Mouse (Mus musculus): ENCODE results near the gene Ptma.
A peak's percentile ranks its signal among the peaks of the same experiment; 100 is the strongest.

Ptma gene

GRCm38 (mm10) chr1:86500681-86501080, 25.8 kb upstream of the Ptma start:
- no peaks in the 10 kb centered on the region for H3K27me3 ChIP-seq (ENCODE audit: insufficient read depth, low read length)
- H3K4me1 ChIP-seq (replicated peaks; ENCODE audit: low read depth, low read length): peaks cover 90% of the 10 kb centered on the region
- H3K36me3 ChIP-seq (ENCODE audit: insufficient read depth, low read length): no peaks in the 10 kb centered on the region
- TF ChIP-seq NANOG (IDR thresholded peaks at IDR 0.05; ENCODE audit: borderline replicate concordance, low read length) (no peak), CTCF (conservative IDR thresholded peaks at IDR 0.05; ENCODE audit: low read length) (no peak), POU5F1 (IDR thresholded peaks at IDR 0.05; ENCODE audit: borderline replicate concordance, low read length) (no peak)
- H3K9me3 ChIP-seq (ENCODE audit: low read length): no peaks in the 10 kb centered on the region
- H3K4me3 ChIP-seq (replicated peaks; ENCODE audit: low read length): no peak overlapping the region; the same call in 1 of the 2 replicates

- H3K36me3 ChIP-seq (ENCODE audit: insufficient read depth, low read length): no peaks in the 10 kb centered on the region
- no peaks in the 10 kb centered on the region for H3K27me3 ChIP-seq (ENCODE audit: insufficient read depth, low read length)
- TF ChIP-seq NANOG (IDR thresholded peaks at IDR 0.05; ENCODE audit: borderline replicate concordance, low read length) (no peak), CTCF (conservative IDR thresholded peaks at IDR 0.05; ENCODE audit: low read length) (peak; percentile 72), POU5F1 (IDR thresholded peaks at IDR 0.05; ENCODE audit: borderline replicate concordance, low read length) (no peak)
- no peaks in the 10 kb centered on the region for H3K9me3 ChIP-seq (ENCODE audit: low read length)
- peaks cover 90% of the 10 kb centered on the region for H3K4me1 ChIP-seq (replicated peaks; ENCODE audit: low read depth, low read length)
- H3K4me3 ChIP-seq (replicated peaks; ENCODE audit: low read length): peak overlapping the region; percentile 82; the same call in 1 of the 2 replicates
These were observed 25.4 kb upstream of the Ptma start for GRCm38 (mm10) chr1:86501114-86501532.

- no peaks in the 10 kb centered on the region for H3K27me3 ChIP-seq (ENCODE audit: insufficient read depth, low read length)
- H3K36me3 ChIP-seq (ENCODE audit: insufficient read depth, low read length): no peaks in the 10 kb centered on the region
- no peaks in the 10 kb centered on the region for H3K9me3 ChIP-seq (ENCODE audit: low read length)
These were observed 25.0 kb upstream of the Ptma start for GRCm38 (mm10) chr1:86501559-86501958.

GRCm38 (mm10) chr1:86502221-86503048, 24.1 kb upstream of the Ptma start:
- Histone ChIP-seq H3K36me3 (ENCODE audit: insufficient read depth, low read length) (no peaks in the 10 kb centered on the region), H3K27me3 (ENCODE audit: insufficient read depth, low read length) (no peaks in the 10 kb centered on the region), H3K4me1 (replicated peaks; ENCODE audit: low read depth, low read length) (peaks cover 90% of the 10 kb centered on the region), H3K9me3 (ENCODE audit: low read length) (no peaks in the 10 kb centered on the region), H3K4me3 (replicated peaks; ENCODE audit: low read length) (peak overlapping the region; percentile 82)
- TF ChIP-seq POU5F1 (IDR thresholded peaks at IDR 0.05; ENCODE audit: borderline replicate concordance, low read length) (no peak), NANOG (IDR thresholded peaks at IDR 0.05; ENCODE audit: borderline replicate concordance, low read length) (no peak), CTCF (conservative IDR thresholded peaks at IDR 0.05; ENCODE audit: low read length) (no peak)

More at GRCm38 (mm10) chr1:86501559-86501958, 25.0 kb upstream of the Ptma start:
- TF ChIP-seq NANOG (IDR thresholded peaks at IDR 0.05; ENCODE audit: borderline replicate concordance, low read length): no peak
- no peak for TF ChIP-seq POU5F1 (IDR thresholded peaks at IDR 0.05; ENCODE audit: borderline replicate concordance, low read length)
- TF ChIP-seq CTCF (conservative IDR thresholded peaks at IDR 0.05; ENCODE audit: low read length): peak; percentile 99
- H3K4me3 ChIP-seq (replicated peaks; ENCODE audit: low read length): peak overlapping the region; percentile 82
- H3K4me1 ChIP-seq (replicated peaks; ENCODE audit: low read depth, low read length): peaks cover 90% of the 10 kb centered on the region

GRCm38 (mm10) chr1:86503165-86503747, 23.3 kb upstream of the Ptma start:
- peak overlapping the region; percentile 82 for H3K4me3 ChIP-seq (replicated peaks; ENCODE audit: low read length)
- H3K27me3 ChIP-seq (ENCODE audit: insufficient read depth, low read length): no peaks in the 10 kb centered on the region
- peaks cover 90% of the 10 kb centered on the region for H3K4me1 ChIP-seq (replicated peaks; ENCODE audit: low read depth, low read length)
- H3K36me3 ChIP-seq (ENCODE audit: insufficient read depth, low read length): no peaks in the 10 kb centered on the region
- no peaks in the 10 kb centered on the region for H3K9me3 ChIP-seq (ENCODE audit: low read length)
- no peak for TF ChIP-seq CTCF (conservative IDR thresholded peaks at IDR 0.05; ENCODE audit: low read length)
- TF ChIP-seq POU5F1 (IDR thresholded peaks at IDR 0.05; ENCODE audit: borderline replicate concordance, low read length): no peak
- TF ChIP-seq NANOG (IDR thresholded peaks at IDR 0.05; ENCODE audit: borderline replicate concordance, low read length): no peak

GRCm38 (mm10) chr1:86503906-86504696, 22.4 kb upstream of the Ptma start:
- H3K36me3 ChIP-seq (ENCODE audit: insufficient read depth, low read length): no peaks in the 10 kb centered on the region
- H3K4me3 ChIP-seq (replicated peaks; ENCODE audit: low read length): peak overlapping the region; percentile 82
- no peaks in the 10 kb centered on the region for H3K9me3 ChIP-seq (ENCODE audit: low read length)
- TF ChIP-seq CTCF (conservative IDR thresholded peaks at IDR 0.05; ENCODE audit: low read length) (no peak), NANOG (IDR thresholded peaks at IDR 0.05; ENCODE audit: borderline replicate concordance, low read length) (no peak), POU5F1 (IDR thresholded peaks at IDR 0.05; ENCODE audit: borderline replicate concordance, low read length) (no peak)
- no peaks in the 10 kb centered on the region for H3K27me3 ChIP-seq (ENCODE audit: insufficient read depth, low read length)
- peaks cover 90% of the 10 kb centered on the region for H3K4me1 ChIP-seq (replicated peaks; ENCODE audit: low read depth, low read length)

GRCm38 (mm10) chr1:86504697-86505421, 21.7 kb upstream of the Ptma start:
- Histone ChIP-seq H3K27me3 (ENCODE audit: insufficient read depth, low read length) (no peaks in the 10 kb centered on the region), H3K36me3 (ENCODE audit: insufficient read depth, low read length) (no peaks in the 10 kb centered on the region), H3K4me1 (replicated peaks; ENCODE audit: low read depth, low read length) (peaks cover 90% of the 10 kb centered on the region), H3K4me3 (replicated peaks; ENCODE audit: low read length) (peak overlapping the region; percentile 82), H3K9me3 (ENCODE audit: low read length) (no peaks in the 10 kb centered on the region)
- no peak for TF ChIP-seq NANOG (IDR thresholded peaks at IDR 0.05; ENCODE audit: borderline replicate concordance, low read length)
- TF ChIP-seq CTCF (conservative IDR thresholded peaks at IDR 0.05; ENCODE audit: low read length): no peak
- TF ChIP-seq POU5F1 (IDR thresholded peaks at IDR 0.05; ENCODE audit: borderline replicate concordance, low read length): no peak
